Mouse (Mus musculus) C2C12 (cell line): ENCODE measurements around the gene E130308A19Rik.

Experiments
- CTCF ChIP-seq: IDR thresholded peaks from one replicate; pipeline ENCODE4 v1.5.1; 2011; ENCODE audit not compliant: control insufficient read depth, insufficient read depth, insufficient read length
- MAX ChIP-seq: IDR thresholded peaks from one replicate; pipeline ENCODE4 v1.6.1; 2011; ENCODE audit warnings: mild to moderate bottlenecking, control low read depth
- MYOG ChIP-seq: IDR thresholded peaks from one replicate; pipeline ENCODE4 v1.6.1; 2011; ENCODE audit not compliant: control insufficient read depth, insufficient read length; ENCODE audit errors: extremely low read depth

- TF ChIP-seq MYOG = no peak
- no peak for TF ChIP-seq CTCF
- TF ChIP-seq MAX = no peak
These were observed 14.7 kb downstream of the E130308A19Rik start for GRCm38 (mm10) chr4:59640720-59641119.
